Mouse (Mus musculus): ENCODE measurements around the gene Oit1. TPM values are rescaled to one million over a fixed set of nuclear protein-coding genes. Genes with fewer than 3 reads are reported as not detected.

The Oit1 gene
- polyA plus RNA-seq, 1 experiment from 2014 or later = 2.0 TPM

GRCm38 (mm10) chr14:8368900-8369299, 9.7 kb downstream of the Oit1 start:
- H3K27me3 ChIP-seq (ENCODE audit: insufficient read depth, low read length) = no peaks in the 10 kb centered on the region
- H3K9ac ChIP-seq (replicated peaks; ENCODE audit: low read length) = no peak overlapping the region
- H3K9me3 ChIP-seq (ENCODE audit: low read length) = no peaks in the 10 kb centered on the region
- WGBS = 48% methylated on average over 1 of the region's 1 CpGs
- no peaks in the 10 kb centered on the region for H3K36me3 ChIP-seq (ENCODE audit: insufficient read depth, low read length)
- ATAC-seq (ENCODE audit: low FRiP score, low TSS enrichment) = peak; percentile 72
- H3K27ac ChIP-seq (ENCODE audit: low read length) = no peak overlapping the region
- H3K4me1 ChIP-seq (ENCODE audit: insufficient read depth, low read length) = peaks cover 20% of the 10 kb centered on the region
- no peak overlapping the region for H3K4me3 ChIP-seq (ENCODE audit: low read length)
- no peak overlapping the region for H3K4me2 ChIP-seq (replicated peaks; ENCODE audit: low read depth, low read length)

GRCm38 (mm10) chr14:8367727-8368520, 10.6 kb downstream of the Oit1 start:
- Histone ChIP-seq H3K4me3 (ENCODE audit: low read length) (no peak overlapping the region), H3K4me2 (replicated peaks; ENCODE audit: low read depth, low read length) (no peak overlapping the region), H3K27me3 (ENCODE audit: insufficient read depth, low read length) (no peaks in the 10 kb centered on the region), H3K9me3 (ENCODE audit: low read length) (no peaks in the 10 kb centered on the region), H3K27ac (ENCODE audit: low read length) (no peak overlapping the region), H3K4me1 (ENCODE audit: insufficient read depth, low read length) (peaks cover 20% of the 10 kb centered on the region), H3K9ac (replicated peaks; ENCODE audit: low read length) (no peak overlapping the region), H3K36me3 (ENCODE audit: insufficient read depth, low read length) (no peaks in the 10 kb centered on the region)
- ATAC-seq (ENCODE audit: low FRiP score, low TSS enrichment) = no peak
- WGBS = 51% methylated on average over 4 of the region's 4 CpGs

GRCm38 (mm10) chr14:8367121-8367520, 11.4 kb downstream of the Oit1 start:
- Histone ChIP-seq H3K36me3 (ENCODE audit: insufficient read depth, low read length) (no peaks in the 10 kb centered on the region), H3K9me3 (ENCODE audit: low read length) (no peaks in the 10 kb centered on the region), H3K27ac (ENCODE audit: low read length) (no peak overlapping the region), H3K27me3 (ENCODE audit: insufficient read depth, low read length) (no peaks in the 10 kb centered on the region), H3K4me2 (replicated peaks; ENCODE audit: low read depth, low read length) (no peak overlapping the region), H3K9ac (replicated peaks; ENCODE audit: low read length) (no peak overlapping the region), H3K4me1 (ENCODE audit: insufficient read depth, low read length) (peaks cover 20% of the 10 kb centered on the region), H3K4me3 (ENCODE audit: low read length) (no peak overlapping the region)
- ATAC-seq (ENCODE audit: low FRiP score, low TSS enrichment) = no peak
- 0% methylated on average over 1 of the region's 1 CpGs for WGBS

- H3K27me3 ChIP-seq (ENCODE audit: insufficient read depth, low read length) = no peaks in the 10 kb centered on the region
- peaks cover 20% of the 10 kb centered on the region for H3K4me1 ChIP-seq (ENCODE audit: insufficient read depth, low read length)
- no peak overlapping the region for H3K4me3 ChIP-seq (ENCODE audit: low read length)
- no peaks in the 10 kb centered on the region for H3K9me3 ChIP-seq (ENCODE audit: low read length)
- H3K27ac ChIP-seq (ENCODE audit: low read length) = no peak overlapping the region
- no peak overlapping the region for H3K4me2 ChIP-seq (replicated peaks; ENCODE audit: low read depth, low read length)
- WGBS = 76% methylated on average over 6 of the region's 6 CpGs
- H3K9ac ChIP-seq (replicated peaks; ENCODE audit: low read length) = no peak overlapping the region
- ATAC-seq (ENCODE audit: low FRiP score, low TSS enrichment) = no peak
- H3K36me3 ChIP-seq (ENCODE audit: insufficient read depth, low read length) = no peaks in the 10 kb centered on the region
These were observed 12.7 kb downstream of the Oit1 start for GRCm38 (mm10) chr14:8365833-8366232.

GRCm38 (mm10) chr14:8356836-8357235, 21.7 kb downstream of the Oit1 start:
- no peak overlapping the region for H3K4me2 ChIP-seq (replicated peaks; ENCODE audit: low read depth, low read length)
- H3K9me3 ChIP-seq (ENCODE audit: low read length) = no peaks in the 10 kb centered on the region
- no peak overlapping the region for H3K4me3 ChIP-seq (ENCODE audit: low read length)
- H3K27ac ChIP-seq (ENCODE audit: low read length) = no peak overlapping the region
- 0 out of 2 replicates have a peak, but pooled peaks have one; percentile 7 for ATAC-seq (ENCODE audit: low FRiP score, low TSS enrichment)
- no peak overlapping the region for H3K9ac ChIP-seq (replicated peaks; ENCODE audit: low read length)
- H3K27me3 ChIP-seq (ENCODE audit: insufficient read depth, low read length) = no peaks in the 10 kb centered on the region
- 0 out of 2 replicates have a peak, but pooled peaks cover 3% of the 10 kb centered on the region for H3K4me1 ChIP-seq (ENCODE audit: insufficient read depth, low read length)
- WGBS = 74% methylated on average over 9 of the region's 9 CpGs
- H3K36me3 ChIP-seq (ENCODE audit: insufficient read depth, low read length) = no peaks in the 10 kb centered on the region

- no peak overlapping the region for H3K4me3 ChIP-seq (ENCODE audit: low read length)
- no peak overlapping the region for H3K4me2 ChIP-seq (replicated peaks; ENCODE audit: low read depth, low read length)
- 30% methylated on average over 6 of the region's 6 CpGs for WGBS
- 0 out of 2 replicates have a peak, but pooled peaks cover 3% of the 10 kb centered on the region for H3K4me1 ChIP-seq (ENCODE audit: insufficient read depth, low read length)
- no peaks in the 10 kb centered on the region for H3K9me3 ChIP-seq (ENCODE audit: low read length)
- H3K27me3 ChIP-seq (ENCODE audit: insufficient read depth, low read length) = no peaks in the 10 kb centered on the region
- H3K27ac ChIP-seq (ENCODE audit: low read length) = no peak overlapping the region
- H3K36me3 ChIP-seq (ENCODE audit: insufficient read depth, low read length) = no peaks in the 10 kb centered on the region
- H3K9ac ChIP-seq (replicated peaks; ENCODE audit: low read length) = no peak overlapping the region
- ATAC-seq (ENCODE audit: low FRiP score, low TSS enrichment) = peak; percentile 92
These were observed 22.5 kb downstream of the Oit1 start for GRCm38 (mm10) chr14:8355999-8356501.

GRCm38 (mm10) chr14:8348927-8349326, 29.6 kb downstream of the Oit1 start:
- Histone ChIP-seq H3K4me3 (ENCODE audit: low read length) (no peak overlapping the region), H3K36me3 (ENCODE audit: insufficient read depth, low read length) (no peaks in the 10 kb centered on the region), H3K4me1 (ENCODE audit: insufficient read depth, low read length) (peaks cover 3% of the 10 kb centered on the region; the same call in 1 of the 2 replicates), H3K9me3 (ENCODE audit: low read length) (no peaks in the 10 kb centered on the region), H3K27me3 (ENCODE audit: insufficient read depth, low read length) (no peaks in the 10 kb centered on the region), H3K4me2 (replicated peaks; ENCODE audit: low read depth, low read length) (no peak overlapping the region), H3K27ac (ENCODE audit: low read length) (no peak overlapping the region), H3K9ac (replicated peaks; ENCODE audit: low read length) (no peak overlapping the region)
- ATAC-seq (ENCODE audit: low FRiP score, low TSS enrichment) = no peak
- 70% methylated on average over 9 of the region's 9 CpGs for WGBS

GRCm38 (mm10) chr14:8346255-8346997, 32.1 kb downstream of the Oit1 start:
- WGBS = 22% methylated on average over 7 of the region's 7 CpGs
- Histone ChIP-seq H3K9me3 (ENCODE audit: low read length) (no peaks in the 10 kb centered on the region), H3K27ac (ENCODE audit: low read length) (no peak overlapping the region), H3K36me3 (ENCODE audit: insufficient read depth, low read length) (no peaks in the 10 kb centered on the region), H3K4me2 (replicated peaks; ENCODE audit: low read depth, low read length) (no peak overlapping the region), H3K4me1 (ENCODE audit: insufficient read depth, low read length) (peaks cover 3% of the 10 kb centered on the region; the same call in 1 of the 2 replicates), H3K9ac (replicated peaks; ENCODE audit: low read length) (no peak overlapping the region), H3K4me3 (ENCODE audit: low read length) (no peak overlapping the region), H3K27me3 (ENCODE audit: insufficient read depth, low read length) (no peaks in the 10 kb centered on the region)
- ATAC-seq (ENCODE audit: low FRiP score, low TSS enrichment) = peak; percentile 12; the same call in 1 of the 2 replicates

GRCm38 (mm10) chr14:8345566-8345965, 33.0 kb downstream of the Oit1 start:
- H3K9me3 ChIP-seq (ENCODE audit: low read length) = no peaks in the 10 kb centered on the region
- no peak overlapping the region for H3K4me2 ChIP-seq (replicated peaks; ENCODE audit: low read depth, low read length)
- H3K4me1 ChIP-seq (ENCODE audit: insufficient read depth, low read length) = peaks cover 3% of the 10 kb centered on the region; the same call in 1 of the 2 replicates
- H3K27ac ChIP-seq (ENCODE audit: low read length) = no peak overlapping the region
- no peaks in the 10 kb centered on the region for H3K27me3 ChIP-seq (ENCODE audit: insufficient read depth, low read length)
- no peaks in the 10 kb centered on the region for H3K36me3 ChIP-seq (ENCODE audit: insufficient read depth, low read length)
- no peak overlapping the region for H3K9ac ChIP-seq (replicated peaks; ENCODE audit: low read length)
- no peak overlapping the region for H3K4me3 ChIP-seq (ENCODE audit: low read length)
- 65% methylated on average over 4 of the region's 4 CpGs for WGBS
- ATAC-seq (ENCODE audit: low FRiP score, low TSS enrichment) = no peak

All from kidney, embryonic 16.5 days (tissue).